Mouse (Mus musculus) intestine, postnatal 0 days (tissue): ENCODE measurements at regions not wholly inside any gene's neighbourhood (a gene's known extent, or its start where the extent isn't known, plus 50 kb on each side); places are given as distances from the start of the nearest gene placed in this dataset. TPM values are rescaled to one million over a fixed set of nuclear protein-coding genes. Genes with fewer than 3 reads are reported as not detected.
"Not testable (repeated sequence)": the region's sequence is repeated elsewhere in the genome, so short reads cannot be mapped to it uniquely, and the experiment has no call there.

Experiments used
- ATAC-seq: fragments of 200-750 bp; cut with Nextera tagmentation; 2 replicates; pipeline ENCODE4 v1.8.0; 2017; ENCODE audit warnings: mild to moderate bottlenecking, moderate TSS enrichment, moderate library complexity
- H3K27ac ChIP-seq: fragments of 300-500 bp; sonication (generic); 2 replicates; pipeline ENCODE4 v1.5.1; 2014; ENCODE audit warnings: mild to moderate bottlenecking, low read depth, low read length, moderate library complexity
- H3K27me3 ChIP-seq: fragments of 300-500 bp; sonication (generic); replicated peaks from 2 replicates; pipeline ENCODE4 v1.6.1; 2014; ENCODE audit warnings: low read length, mixed read lengths; ENCODE audit not compliant: control insufficient read depth, insufficient read depth
- H3K36me3 ChIP-seq: fragments of 300-500 bp; sonication (generic); 2 replicates; pipeline ENCODE4 v1.6.1; 2014; ENCODE audit warnings: mild to moderate bottlenecking, moderate library complexity; ENCODE audit not compliant: control insufficient read depth, insufficient read depth
- H3K4me1 ChIP-seq: fragments of 300-500 bp; sonication (generic); replicated peaks from 2 replicates; pipeline ENCODE4 v1.6.1; 2014; ENCODE audit warnings: antibody characterized with exemption, low read length, mixed read lengths; ENCODE audit not compliant: control insufficient read depth, insufficient read depth
- H3K4me2 ChIP-seq: fragments of 300-500 bp; sonication (generic); replicated peaks from 2 replicates; pipeline ENCODE4 v1.6.1; 2014; ENCODE audit warnings: low read depth, mild to moderate bottlenecking, moderate library complexity
- H3K4me3 ChIP-seq: fragments of 300-500 bp; sonication (generic); 2 replicates; pipeline ENCODE4 v1.5.1; 2014; ENCODE audit warnings: low read depth, low read length
- H3K9ac ChIP-seq: fragments of 300-500 bp; sonication (generic); 2 replicates; pipeline ENCODE4 v1.6.1; 2014; ENCODE audit warnings: mild to moderate bottlenecking, low read depth, low read length
- H3K9me3 ChIP-seq: fragments of 300-500 bp; sonication (generic); 2 replicates; pipeline ENCODE4 v1.6.1; 2016; ENCODE audit warnings: mixed run types; ENCODE audit not compliant: control insufficient read depth
- CTCF ChIP-seq: sonication (generic); IDR thresholded peaks from 2 replicates; pipeline ENCODE4 v1.5.1; 2016; ENCODE audit warnings: low read depth, mild to moderate bottlenecking, control low read depth, antibody characterized with exemption, moderate library complexity
- WGBS: fragments of 180-500 bp; shearing (Covaris S2); extraction: QIAGEN DNeasy Blood & Tissue Kit; methylation state at CpG from one replicate; pipeline ENCODE4 v1.1.7; 2014; 5-methylcytosine and 5-hydroxymethylcytosine counted together
- microRNA-seq: library from miRNA; unstranded; fragments of <30 nt; microRNA quantifications from one replicate; pipeline ENCODE4, GENCODE M21; 2016

DNA sequence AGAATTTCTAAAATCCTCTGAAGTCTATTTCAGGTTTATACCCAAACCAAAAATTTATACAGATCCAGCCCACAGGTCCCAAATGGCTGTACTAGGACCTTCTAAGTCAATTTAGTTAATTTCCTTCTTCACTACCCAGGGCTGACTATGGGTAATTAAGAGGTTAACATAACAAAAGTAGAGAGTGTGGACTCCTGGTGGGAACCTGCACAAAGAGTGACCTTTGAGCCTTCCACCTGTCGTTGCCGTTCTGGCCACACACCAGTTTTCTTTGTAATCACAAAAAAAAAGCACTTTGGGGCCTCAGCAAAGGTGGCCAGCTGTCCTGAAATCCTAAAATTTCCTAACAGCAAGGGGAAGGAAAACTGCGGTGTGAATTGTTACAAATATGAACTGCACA, 197.3 kb upstream of the Arx start:
- no peak overlapping the region for H3K9ac ChIP-seq
- H3K4me3 ChIP-seq = no peak overlapping the region
- H3K4me1 ChIP-seq = no peaks in the 10 kb centered on the region
- 44% methylated on average over 3 of the region's 3 CpGs for WGBS
- H3K27ac ChIP-seq = no peak overlapping the region
- H3K27me3 ChIP-seq = no peaks in the 10 kb centered on the region
- no peaks in the 10 kb centered on the region for H3K36me3 ChIP-seq
- no peak overlapping the region for H3K4me2 ChIP-seq
- no peak for ATAC-seq
- TF ChIP-seq CTCF = no peak
- H3K9me3 ChIP-seq = no peaks in the 10 kb centered on the region

DNA sequence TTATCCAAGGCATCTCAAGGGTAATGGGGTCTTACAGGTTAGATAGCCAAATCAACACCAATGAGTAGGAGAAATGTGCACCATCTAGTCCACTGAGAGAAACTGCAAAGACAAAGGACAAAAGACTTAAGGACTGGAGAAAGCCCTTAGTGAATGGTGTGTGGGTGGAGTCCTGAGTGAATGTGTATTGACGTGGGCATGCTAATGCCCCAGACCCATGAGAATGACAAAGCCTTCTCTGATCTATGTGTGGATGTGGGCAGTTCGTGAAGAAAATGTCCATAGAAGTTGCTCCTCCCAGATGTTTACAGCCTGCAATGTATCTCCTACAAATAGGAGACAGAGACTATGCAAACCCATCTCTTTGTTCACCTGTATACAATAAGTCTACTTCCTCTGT, 188.7 kb upstream of the Arx start:
- H3K9ac ChIP-seq = no peak overlapping the region
- H3K36me3 ChIP-seq = no peaks in the 10 kb centered on the region
- no peak overlapping the region for H3K4me2 ChIP-seq
- H3K4me3 ChIP-seq = no peak overlapping the region
- H3K9me3 ChIP-seq = no peaks in the 10 kb centered on the region
- no peak for ATAC-seq
- H3K4me1 ChIP-seq = no peaks in the 10 kb centered on the region
- TF ChIP-seq CTCF = no peak
- H3K27ac ChIP-seq = no peak overlapping the region
- H3K27me3 ChIP-seq = no peaks in the 10 kb centered on the region
- 68% methylated on average over 2 of the region's 2 CpGs for WGBS

DNA sequence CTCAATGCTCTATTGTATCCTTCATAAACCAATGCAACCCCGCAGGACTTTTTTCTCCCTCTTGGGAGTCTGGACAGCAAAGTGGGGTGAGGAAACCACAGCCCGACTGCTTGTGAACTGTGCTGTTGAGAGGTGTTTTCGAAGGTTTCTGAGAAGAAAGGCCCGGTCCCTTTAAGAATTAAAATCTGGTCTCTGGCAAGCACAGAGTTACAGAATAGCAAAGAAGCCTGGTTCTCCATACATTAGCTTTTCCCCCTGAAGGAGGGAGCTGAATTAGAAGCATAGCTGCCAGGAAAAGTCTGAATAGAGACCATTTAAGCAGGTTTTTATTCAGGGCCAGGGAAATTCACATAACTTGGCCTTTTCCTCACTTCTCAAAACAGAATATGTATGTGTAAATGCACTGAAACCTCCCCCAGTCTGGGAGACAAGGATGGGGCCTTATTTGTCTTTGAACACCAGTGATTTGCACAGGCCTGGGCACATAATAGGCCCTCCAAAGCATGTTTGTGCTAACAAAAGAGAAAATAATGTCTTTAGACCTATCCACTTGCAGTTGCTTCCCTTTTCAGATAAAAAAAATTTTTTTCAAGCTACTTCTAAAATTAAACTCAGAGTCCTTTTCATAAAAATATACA, 178.2 kb upstream of the Arx start:
- Histone ChIP-seq H3K36me3 (no peaks in the 10 kb centered on the region), H3K9ac (no peak overlapping the region), H3K27me3 (no peaks in the 10 kb centered on the region), H3K27ac (no peak overlapping the region), H3K9me3 (no peaks in the 10 kb centered on the region), H3K4me2 (no peak overlapping the region), H3K4me3 (no peak overlapping the region), H3K4me1 (no peaks in the 10 kb centered on the region)
- no peak for TF ChIP-seq CTCF
- 87% methylated on average over 4 of the region's 4 CpGs for WGBS
- ATAC-seq = no peak

DNA sequence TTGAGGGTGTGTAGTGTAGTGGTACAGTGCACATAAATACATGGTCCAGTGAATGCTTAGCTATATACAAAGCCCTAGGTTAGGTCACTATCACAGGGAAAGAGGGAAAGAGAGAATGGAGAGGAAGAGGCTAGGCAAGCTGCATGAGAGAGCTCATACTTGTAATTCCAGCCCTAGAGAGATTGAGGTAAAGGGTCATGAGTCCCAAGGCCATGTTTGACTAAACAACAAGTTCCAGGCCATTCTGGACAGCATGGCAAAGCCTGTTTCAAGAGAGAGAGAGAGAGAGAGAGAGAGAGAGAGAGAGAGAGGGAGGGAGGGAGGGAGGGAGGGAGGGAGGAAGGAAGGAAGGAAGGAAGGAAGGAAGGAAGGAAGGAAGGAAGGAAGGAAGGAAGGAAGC, 131.9 kb upstream of the Arx start:
- H3K9ac ChIP-seq, H3K4me3 ChIP-seq, H3K27me3 ChIP-seq, H3K36me3 ChIP-seq, H3K9me3 ChIP-seq, H3K4me2 ChIP-seq, H3K27ac ChIP-seq, H3K4me1 ChIP-seq, ATAC-seq: not testable (repeated sequence)

DNA sequence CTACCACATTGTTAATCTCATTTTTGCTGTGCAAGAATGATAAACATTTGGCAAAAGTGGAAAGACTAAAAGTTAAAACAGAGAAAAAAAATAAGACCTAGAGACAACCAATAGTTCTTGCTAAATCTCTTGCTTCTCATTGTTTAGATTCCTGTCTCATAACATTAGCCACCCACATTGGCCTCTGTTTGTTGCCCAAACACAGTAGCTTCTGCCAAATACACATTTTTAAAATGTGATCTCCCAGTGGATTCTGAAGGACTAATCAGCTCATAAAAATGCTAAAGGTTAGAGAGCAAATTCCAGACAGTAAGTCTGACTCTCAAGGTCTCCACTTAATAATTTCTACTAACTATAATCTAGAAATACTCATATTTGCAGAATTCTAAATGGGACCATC, 127.1 kb upstream of the Arx start:
- no peak for TF ChIP-seq CTCF
- Histone ChIP-seq H3K9me3 (no peaks in the 10 kb centered on the region), H3K9ac (no peak overlapping the region)

DNA sequence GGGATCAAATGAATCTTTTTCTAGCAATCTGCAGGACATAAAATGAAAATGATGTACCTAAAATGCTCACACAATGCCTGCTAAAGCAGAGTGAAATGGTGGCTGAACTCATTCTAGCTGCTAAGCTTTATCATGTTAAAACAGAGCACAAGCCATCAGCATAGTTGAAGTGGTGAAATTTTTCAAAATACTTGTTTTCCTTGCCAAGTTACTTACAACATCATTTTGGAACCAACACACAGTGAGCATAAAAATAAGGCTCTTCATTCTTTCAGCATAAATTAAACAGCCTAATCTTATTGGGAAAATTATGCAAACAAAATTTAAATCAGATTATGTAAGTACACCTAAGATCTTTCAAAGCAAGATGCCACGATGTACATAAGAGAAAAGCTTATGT, 125.3 kb upstream of the Arx start:
- TF ChIP-seq CTCF = no peak
- no peaks in the 10 kb centered on the region for H3K27me3 ChIP-seq
- no peaks in the 10 kb centered on the region for H3K36me3 ChIP-seq
- WGBS = 55% methylated on average over 1 of the region's 1 CpGs
- no peak overlapping the region for H3K9ac ChIP-seq
- ATAC-seq = no peak
- no peaks in the 10 kb centered on the region for H3K4me1 ChIP-seq
- no peaks in the 10 kb centered on the region for H3K9me3 ChIP-seq
- no peak overlapping the region for H3K4me3 ChIP-seq
- H3K4me2 ChIP-seq = no peak overlapping the region
- no peak overlapping the region for H3K27ac ChIP-seq

More for the DNA sequence above, 127.1 kb upstream of the Arx start:
- Histone ChIP-seq H3K36me3 (no peaks in the 10 kb centered on the region), H3K4me2 (no peak overlapping the region), H3K4me1 (no peaks in the 10 kb centered on the region), H3K27ac (no peak overlapping the region), H3K27me3 (no peaks in the 10 kb centered on the region), H3K4me3 (no peak overlapping the region)
- no peak for ATAC-seq

Small RNA genes lying in the stretch of these regions (microRNA-seq; reads per million reads assigned to microRNA genes)
- not detected for gene Gm24973
